Mouse (Mus musculus) right cerebral cortex, postnatal 10 days (tissue): ENCODE data around the gene Sox6.

ENCODE experiments used
- DNase-seq, 2 experiments: peaks; one replicate each; pipeline ENCODE4 v3.0.0; 2021; ENCODE audit warnings: low spot score in 2 of 2

Gene Sox6

GRCm38 (mm10) chr7:115477763-115478162 is 560.8 kb downstream of the Sox6 start:
- DNase-seq: no peak

GRCm38 (mm10) chr7:115476881-115477665 is 561.5 kb downstream of the Sox6 start:
- no peak for DNase-seq

- no peak for DNase-seq
These were observed 563.4 kb downstream of the Sox6 start for GRCm38 (mm10) chr7:115475176-115475575.

GRCm38 (mm10) chr7:115474115-115474514 is 564.5 kb downstream of the Sox6 start:
- no peak for DNase-seq

- no peak for DNase-seq
These were observed 565.7 kb downstream of the Sox6 start for GRCm38 (mm10) chr7:115472850-115473249.

GRCm38 (mm10) chr7:115471521-115471920 is 567.1 kb downstream of the Sox6 start:
- no peak for DNase-seq

GRCm38 (mm10) chr7:115466811-115467210 is 571.8 kb downstream of the Sox6 start:
- peak in 1 of 2 experiments; percentile 38 for DNase-seq

- no peak for DNase-seq
These were observed 575.2 kb downstream of the Sox6 start for GRCm38 (mm10) chr7:115463367-115463766.

- no peak for DNase-seq
These were observed 576.3 kb downstream of the Sox6 start for GRCm38 (mm10) chr7:115462276-115462675.

- no peak for DNase-seq
These were observed 583.6 kb downstream of the Sox6 start for GRCm38 (mm10) chr7:115454988-115455387.

- no peak for DNase-seq
These were observed 584.9 kb downstream of the Sox6 start for GRCm38 (mm10) chr7:115453713-115454073.

- DNase-seq: peak in 1 of 2 experiments; percentile 57
These were observed 585.4 kb downstream of the Sox6 start for GRCm38 (mm10) chr7:115453042-115453712.

- DNase-seq: peak in 1 of 2 experiments; percentile 35
These were observed 588.0 kb downstream of the Sox6 start for GRCm38 (mm10) chr7:115450431-115451195.

- DNase-seq: no peak
These were observed 590.1 kb downstream of the Sox6 start for GRCm38 (mm10) chr7:115448403-115449025.

GRCm38 (mm10) chr7:115447091-115447490 is 591.5 kb downstream of the Sox6 start:
- DNase-seq: peak in 1 of 2 experiments; percentile 38

- DNase-seq: no peak
These were observed 592.0 kb downstream of the Sox6 start for GRCm38 (mm10) chr7:115446481-115447016.

- DNase-seq: peak; percentile 67 to 73
These were observed 612.2 kb downstream of the Sox6 start for GRCm38 (mm10) chr7:115426161-115426982.

- no peak for DNase-seq
These were observed 615.8 kb downstream of the Sox6 start for GRCm38 (mm10) chr7:115422828-115423227.

GRCm38 (mm10) chr7:115420960-115421359 is 617.6 kb downstream of the Sox6 start:
- DNase-seq: peak; percentile 33 to 48
